In the genomic region with DNA sequence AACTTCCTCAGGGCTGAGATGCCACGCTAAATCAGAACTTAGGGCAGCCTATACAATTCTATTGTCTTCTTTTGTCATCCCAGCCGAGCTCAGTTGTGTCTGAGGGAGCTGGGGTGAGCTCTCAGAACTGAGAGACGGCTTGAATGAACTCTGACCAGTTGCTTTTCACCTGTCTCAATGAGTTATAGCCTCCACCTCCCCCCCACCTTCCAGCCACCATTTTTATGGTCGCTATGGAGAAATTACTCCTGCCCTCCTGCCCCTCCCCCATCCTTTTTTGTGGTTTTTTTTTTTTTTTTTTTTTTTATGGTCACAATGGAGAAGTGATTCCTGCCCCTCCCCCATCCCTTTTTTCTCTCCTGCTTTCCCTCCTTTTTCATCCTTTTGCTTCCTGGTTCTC, we compare ENCODE assay signal across 22 mouse cellular contexts.
DNase-seq lines count a peak whose midpoint lies in the region; ATAC-seq lines count a peak whose summit lies in the region.
"Had no signal": no experiment of that assay in that cellular context is flagged by ENCODE, and none has a peak within 500 bp of the region (broad histone marks: within the 10 kb centered on the region; RNA-seq: fewer than 3 reads in every experiment).

No protein-coding gene starts in this region.

- peaks cover 10% of the 10 kb centered on the region; the same call in 1 of the 2 replicates for H3K4me1 ChIP-seq in hindbrain, embryonic 10.5 days (replicated peaks)
- H3K4me1 ChIP-seq in hindbrain, embryonic 16.5 days (ENCODE audit: control insufficient read depth, insufficient read depth, low read depth, low read length), result peaks cover 9% of the 10 kb centered on the region
- H3K4me1 ChIP-seq in hindbrain, embryonic 15.5 days (replicated peaks), result 0 out of 2 replicates have a peak, but pooled peaks cover 6% of the 10 kb centered on the region
- H3K4me1 ChIP-seq in neural tube, embryonic 13.5 days (replicated peaks), result peaks cover 23% of the 10 kb centered on the region
- H3K4me1 ChIP-seq: forebrain, embryonic 15.5 days; heart, embryonic 15.5 days; liver, embryonic 12.5 days had no signal

- no peak overlapping the region for H3K4me3 ChIP-seq in hindbrain, embryonic 10.5 days
- H3K4me3 ChIP-seq in hindbrain, embryonic 16.5 days (ENCODE audit: low read length), result no peak overlapping the region
- no peak overlapping the region for H3K4me3 ChIP-seq in hindbrain, embryonic 15.5 days
- peak overlapping the region; percentile 25 for H3K4me3 ChIP-seq in neural tube, embryonic 13.5 days
- H3K4me3 ChIP-seq: embryonic facial prominence, embryonic 10.5 days; forebrain, embryonic 15.5 days; heart, embryonic 15.5 days; limb, embryonic 12.5 days; liver, embryonic 12.5 days had no signal

- 0 out of 2 replicates have a peak, but pooled peaks cover 4% of the 10 kb centered on the region for H3K9me3 ChIP-seq in hindbrain, embryonic 10.5 days
- no peaks in the 10 kb centered on the region for H3K9me3 ChIP-seq in hindbrain, embryonic 16.5 days (ENCODE audit: control insufficient read depth, low read length)
- H3K9me3 ChIP-seq in hindbrain, embryonic 15.5 days, result no peaks in the 10 kb centered on the region
- no peaks in the 10 kb centered on the region for H3K9me3 ChIP-seq in neural tube, embryonic 13.5 days
- H3K9me3 ChIP-seq: embryonic facial prominence, embryonic 10.5 days; forebrain, embryonic 15.5 days; heart, embryonic 15.5 days; limb, embryonic 12.5 days; liver, embryonic 12.5 days had no signal

- H3K27me3 ChIP-seq in hindbrain, embryonic 10.5 days (ENCODE audit: insufficient read depth, poor library complexity, severe bottlenecking), result no peaks in the 10 kb centered on the region
- H3K27me3 ChIP-seq in hindbrain, embryonic 16.5 days (replicated peaks; ENCODE audit: control insufficient read depth, insufficient read depth, low read length), result no peaks in the 10 kb centered on the region
- no peaks in the 10 kb centered on the region for H3K27me3 ChIP-seq in hindbrain, embryonic 15.5 days
- no peaks in the 10 kb centered on the region for H3K27me3 ChIP-seq in neural tube, embryonic 13.5 days
- H3K27me3 ChIP-seq: forebrain, embryonic 15.5 days; heart, embryonic 15.5 days; limb, embryonic 12.5 days; liver, embryonic 12.5 days had no signal

- 35% methylated on average over 4 of the region's 4 CpGs for WGBS in hindbrain, embryonic 10.5 days
- 26% methylated on average over 4 of the region's 4 CpGs for WGBS in hindbrain, embryonic 16.5 days
- 25% methylated on average over 4 of the region's 4 CpGs for WGBS in hindbrain, embryonic 15.5 days
- 8% methylated on average over 4 of the region's 4 CpGs for WGBS in neural tube, embryonic 13.5 days

- no peak overlapping the region; the same call in 1 of the 2 replicates for H3K4me2 ChIP-seq in hindbrain, embryonic 16.5 days (ENCODE audit: low read length)
- H3K4me2 ChIP-seq in hindbrain, embryonic 15.5 days, result peak overlapping the region; percentile 29; the same call in 1 of the 2 replicates
- H3K4me2 ChIP-seq in neural tube, embryonic 13.5 days, result peak overlapping the region; percentile 56
- H3K4me2 ChIP-seq: forebrain, embryonic 15.5 days; heart, embryonic 15.5 days; limb, embryonic 12.5 days; liver, embryonic 12.5 days had no signal

- H3K27ac ChIP-seq in hindbrain, embryonic 10.5 days, result peak overlapping the region; percentile 82
- no peak overlapping the region for H3K27ac ChIP-seq in hindbrain, embryonic 16.5 days (ENCODE audit: low read depth, low read length)
- no peak overlapping the region for H3K27ac ChIP-seq in hindbrain, embryonic 15.5 days (replicated peaks)
- peak overlapping the region; percentile 95 for H3K27ac ChIP-seq in neural tube, embryonic 13.5 days (replicated peaks)
- H3K27ac ChIP-seq: forebrain, embryonic 15.5 days; heart, embryonic 15.5 days; kidney, postnatal 0 days; limb, embryonic 12.5 days; liver, embryonic 12.5 days had no signal

- H3K36me3 ChIP-seq in hindbrain, embryonic 10.5 days, result no peaks in the 10 kb centered on the region
- H3K36me3 ChIP-seq in hindbrain, embryonic 16.5 days (ENCODE audit: control insufficient read depth, insufficient read depth, low read length), result no peaks in the 10 kb centered on the region
- H3K36me3 ChIP-seq in hindbrain, embryonic 15.5 days, result no peaks in the 10 kb centered on the region
- H3K36me3 ChIP-seq in neural tube, embryonic 13.5 days, result no peaks in the 10 kb centered on the region
- H3K36me3 ChIP-seq: embryonic facial prominence, embryonic 10.5 days; forebrain, embryonic 15.5 days; heart, embryonic 15.5 days; limb, embryonic 12.5 days; liver, embryonic 12.5 days had no signal

- ATAC-seq in hindbrain, embryonic 16.5 days, result no peak
- ATAC-seq in hindbrain, embryonic 15.5 days (ENCODE audit: low FRiP score, low read depth), result no peak
- peak; percentile 64; the same call in 1 of the 2 replicates for ATAC-seq in neural tube, embryonic 13.5 days (ENCODE audit: low read depth)
- no peak for ATAC-seq in megakaryocyte, adult 5-6 weeks (ENCODE audit: poor library complexity, severe bottlenecking)
- ATAC-seq: forebrain, embryonic 15.5 days; liver, embryonic 12.5 days; midbrain, embryonic 16.5 days had no signal

- H3K9ac ChIP-seq in hindbrain, embryonic 16.5 days (ENCODE audit: low read depth, low read length), result no peak overlapping the region
- H3K9ac ChIP-seq in hindbrain, embryonic 15.5 days, result no peak overlapping the region
- H3K9ac ChIP-seq in neural tube, embryonic 13.5 days, result peak overlapping the region; percentile 68
- H3K9ac ChIP-seq: forebrain, embryonic 15.5 days; heart, embryonic 15.5 days; limb, embryonic 12.5 days; liver, embryonic 12.5 days had no signal

- DNase-seq in hindbrain, embryonic 10.5 days (ENCODE audit: low spot score), result peak; percentile 48
- peak; percentile 71 for DNase-seq in embryo, embryonic 11 days
- no peak for DNase-seq in left cerebral cortex, adult 11 months (ENCODE audit: low spot score)
- no peak for DNase-seq in cerebellum, postnatal 14 days
- DNase-seq: adrenal gland, postnatal 36 days; cerebellum, adult 9-10 months; heart, postnatal 36 days; kidney, adult 2 months; lung, adult 18-20 months; lung, postnatal 14 days; thymus, postnatal 25 days had no signal

Comparison
In these comparisons a context has a peak if more than half of its experiments do, and no peak if none do; other contexts are left out.
1. H3K27ac ChIP-seq: peak in hindbrain, embryonic 10.5 days (single experiment) and neural tube, embryonic 13.5 days (single experiment); none in hindbrain, embryonic 16.5 days (single experiment) and hindbrain, embryonic 15.5 days (single experiment).
2. DNase-seq: peak in hindbrain, embryonic 10.5 days (single experiment) and embryo, embryonic 11 days (single experiment); none in left cerebral cortex, adult 11 months (single experiment) and cerebellum, postnatal 14 days (0 of 2).